Mouse (Mus musculus) urinary bladder, postnatal 14 days (tissue): ENCODE measurements around the gene Slc4a1.

Experiments
- DNase-seq: peaks from one replicate; pipeline ENCODE4 v3.0.0; 2021; ENCODE audit warnings: low spot score

Gene Slc4a1

GRCm38 (mm10) chr11:102374108-102374725 lies 8.2 kb upstream of the Slc4a1 start:
- DNase-seq, result no peak

- no peak for DNase-seq
These were observed 7.6 kb upstream of the Slc4a1 start for GRCm38 (mm10) chr11:102373646-102374045.

GRCm38 (mm10) chr11:102372936-102373335 lies 6.9 kb upstream of the Slc4a1 start:
- DNase-seq, result no peak

- no peak for DNase-seq
These were observed 6.1 kb upstream of the Slc4a1 start for GRCm38 (mm10) chr11:102371926-102372685.

- DNase-seq, result no peak
These were observed 4.3 kb upstream of the Slc4a1 start for GRCm38 (mm10) chr11:102370285-102370684.

GRCm38 (mm10) chr11:102369263-102369662 lies 3.3 kb upstream of the Slc4a1 start:
- DNase-seq, result no peak

- no peak for DNase-seq
These were observed 2.3 kb upstream of the Slc4a1 start for GRCm38 (mm10) chr11:102368347-102368746.

- DNase-seq, result no peak
These were observed 1.7 kb upstream of the Slc4a1 start for GRCm38 (mm10) chr11:102367504-102368280.

- no peak for DNase-seq
These were observed 304 bp downstream of the Slc4a1 start for GRCm38 (mm10) chr11:102365699-102366098.

GRCm38 (mm10) chr11:102364570-102365371 lies 1.2 kb downstream of the Slc4a1 start:
- DNase-seq, result no peak

GRCm38 (mm10) chr11:102363623-102364022 lies 2.4 kb downstream of the Slc4a1 start:
- DNase-seq, result no peak

GRCm38 (mm10) chr11:102361776-102362495 lies 4.1 kb downstream of the Slc4a1 start:
- DNase-seq, result no peak

GRCm38 (mm10) chr11:102358365-102358764 lies 7.6 kb downstream of the Slc4a1 start:
- no peak for DNase-seq

- no peak for DNase-seq
These were observed 9.2 kb downstream of the Slc4a1 start for GRCm38 (mm10) chr11:102356636-102357350.

GRCm38 (mm10) chr11:102356190-102356589 lies 9.8 kb downstream of the Slc4a1 start:
- no peak for DNase-seq

- DNase-seq, result no peak
These were observed 10.5 kb downstream of the Slc4a1 start for GRCm38 (mm10) chr11:102355501-102355900.

- no peak for DNase-seq
These were observed 13.0 kb downstream of the Slc4a1 start for GRCm38 (mm10) chr11:102353021-102353431.

- DNase-seq, result no peak
These were observed 13.6 kb downstream of the Slc4a1 start for GRCm38 (mm10) chr11:102352378-102352777.

- DNase-seq, result no peak
These were observed 15.0 kb downstream of the Slc4a1 start for GRCm38 (mm10) chr11:102350981-102351523.

- DNase-seq, result no peak
These were observed 15.6 kb downstream of the Slc4a1 start for GRCm38 (mm10) chr11:102350416-102350815.
